Comparison of ENCODE assay signal across 9 mouse cellular contexts in the genomic region with DNA sequence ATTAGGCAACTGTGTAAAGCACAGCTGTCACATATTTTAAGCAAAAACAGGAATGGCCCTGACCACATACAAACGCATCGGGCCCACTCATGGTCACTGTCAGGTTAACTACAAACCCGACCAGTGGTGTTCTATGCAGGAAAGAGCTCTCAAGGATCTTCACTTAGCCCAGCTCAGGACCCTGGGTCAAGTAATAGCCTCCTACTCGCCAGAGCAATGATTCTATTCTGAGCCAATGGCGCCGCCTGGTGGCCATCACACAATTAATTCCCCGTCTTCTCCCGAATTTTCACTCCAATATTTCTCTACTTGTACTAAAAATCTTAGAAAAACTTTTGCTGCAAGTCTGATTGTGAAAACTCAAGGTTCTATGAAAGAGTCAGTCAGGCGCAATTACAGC. TPM values are rescaled to one million over a fixed set of nuclear protein-coding genes. Genes with fewer than 3 reads are reported as not detected.
DNase-seq lines count a peak whose midpoint lies in the region; ATAC-seq and TF ChIP-seq lines count a peak whose summit lies in the region.
"Had no signal": no experiment of that assay in that cellular context is flagged by ENCODE, and none has a peak within 500 bp of the region (broad histone marks: within the 10 kb centered on the region; RNA-seq: fewer than 3 reads in every experiment).

No protein-coding gene starts in this region.

- no peaks in the 10 kb centered on the region for H3K4me1 ChIP-seq in kidney, embryonic 16.5 days (ENCODE audit: insufficient read depth, low read length)
- no peaks in the 10 kb centered on the region for H3K4me1 ChIP-seq in MEL (ENCODE audit: control insufficient read depth in 1 of 2, insufficient read depth in 2 of 2, low read length in 2 of 2)
- no peaks in the 10 kb centered on the region for H3K4me1 ChIP-seq in neural tube, embryonic 11.5 days (ENCODE audit: control insufficient read depth, insufficient read depth, low read length)
- H3K4me1 ChIP-seq: liver, embryonic 15.5 days had no signal

- DNase-seq in kidney, adult 8-10 months: peak; percentile 15 to 63
- DNase-seq in MEL (ENCODE audit: low read depth, low spot score): peak; percentile 58
- DNase-seq in c-Kit-positive CD71-positive TER-119-positive erythroid progenitor cells, embryonic 14.5 days (ENCODE audit: low spot score): peak; percentile 24
- DNase-seq in forelimb bud, embryonic 11.5 days (ENCODE audit: low read depth, low spot score): peak; percentile 72
- peak; percentile 63 to 65 for DNase-seq in layer of hippocampus, postnatal 14 days (ENCODE audit: low spot score in 2 of 2)
- DNase-seq in neural tube, embryonic 11.5 days (ENCODE audit: low spot score): peak; percentile 64

- no peak for TF ChIP-seq POLR2A in MEL (IDR thresholded peaks at IDR 0.05; ENCODE audit: control insufficient read depth in 1 of 2, insufficient read depth in 1 of 2, low read depth in 1 of 2, low read length in 2 of 2, poor library complexity in 1 of 2)

- TF ChIP-seq EP300 in MEL (IDR thresholded peaks at IDR 0.05; ENCODE audit: low read depth in 1 of 2, low read length in 2 of 2): no peak

- no peaks in the 10 kb centered on the region for H3K9me3 ChIP-seq in kidney, embryonic 16.5 days (ENCODE audit: low read length)
- H3K9me3 ChIP-seq in MEL (replicated peaks; ENCODE audit: insufficient read depth, low read length): no peaks in the 10 kb centered on the region
- no peaks in the 10 kb centered on the region for H3K9me3 ChIP-seq in neural tube, embryonic 11.5 days (ENCODE audit: control insufficient read depth, low read length)
- H3K9me3 ChIP-seq: liver, embryonic 15.5 days had no signal

- ATAC-seq in kidney, embryonic 16.5 days (ENCODE audit: low FRiP score, low TSS enrichment): no peak
- ATAC-seq in neural tube, embryonic 11.5 days (ENCODE audit: insufficient read depth, low FRiP score, low TSS enrichment): 0 out of 2 replicates have a peak, but pooled peaks have one; percentile 35
- ATAC-seq in erythroid progenitor cell, adult 5-6 weeks (replicated peaks; ENCODE audit: low FRiP score, poor library complexity, severe bottlenecking): no peak

- H3K27me3 ChIP-seq in kidney, embryonic 16.5 days (ENCODE audit: insufficient read depth, low read length): no peaks in the 10 kb centered on the region
- no peaks in the 10 kb centered on the region for H3K27me3 ChIP-seq in MEL (ENCODE audit: control insufficient read depth in 1 of 2, insufficient read depth in 2 of 2, low read length in 2 of 2)
- H3K27me3 ChIP-seq in neural tube, embryonic 11.5 days (ENCODE audit: control insufficient read depth, insufficient read depth, low read length): no peaks in the 10 kb centered on the region
- H3K27me3 ChIP-seq: liver, embryonic 15.5 days had no signal

- no peak overlapping the region for H3K4me2 ChIP-seq in kidney, embryonic 16.5 days (replicated peaks; ENCODE audit: low read depth, low read length)
- H3K4me2 ChIP-seq in neural tube, embryonic 11.5 days (ENCODE audit: low read depth): no peak overlapping the region
- H3K4me2 ChIP-seq: liver, embryonic 15.5 days had no signal

- H3K36me3 ChIP-seq in kidney, embryonic 16.5 days (ENCODE audit: insufficient read depth, low read length): no peaks in the 10 kb centered on the region
- no peaks in the 10 kb centered on the region for H3K36me3 ChIP-seq in MEL (ENCODE audit: control insufficient read depth in 1 of 2, insufficient read depth in 2 of 2, low read length in 2 of 2)
- no peaks in the 10 kb centered on the region for H3K36me3 ChIP-seq in neural tube, embryonic 11.5 days (ENCODE audit: control insufficient read depth, insufficient read depth, low read length)
- H3K36me3 ChIP-seq: liver, embryonic 15.5 days had no signal

- TF ChIP-seq CTCF in MEL (IDR thresholded peaks at IDR 0.05 in 2 of 3, conservative IDR thresholded peaks at IDR 0.05 in 1 of 3; ENCODE audit: control insufficient read depth in 1 of 3, insufficient read depth in 1 of 3, low read depth in 2 of 3, low read length in 3 of 3, poor library complexity in 1 of 3, severe bottlenecking in 1 of 3): peak; percentile 74 to 85 (median 84)

- H3K79me2 ChIP-seq in MEL (ENCODE audit: control insufficient read depth, insufficient read depth, low read length, poor library complexity): no peaks in the 10 kb centered on the region

- no peak overlapping the region for H3K9ac ChIP-seq in kidney, embryonic 16.5 days (replicated peaks; ENCODE audit: low read length)
- H3K9ac ChIP-seq in MEL (ENCODE audit: control insufficient read depth, low read depth, low read length, poor library complexity, severe bottlenecking): no peak overlapping the region
- no peak overlapping the region for H3K9ac ChIP-seq in neural tube, embryonic 11.5 days (ENCODE audit: low read length)
- H3K9ac ChIP-seq: liver, embryonic 15.5 days had no signal

- H3K4me3 ChIP-seq in kidney, embryonic 16.5 days (ENCODE audit: low read length): no peak overlapping the region
- no peak overlapping the region for H3K4me3 ChIP-seq in MEL (ENCODE audit: control insufficient read depth in 1 of 2, insufficient read depth in 1 of 2, low read depth in 2 of 2, low read length in 2 of 2)
- no peak overlapping the region for H3K4me3 ChIP-seq in neural tube, embryonic 11.5 days (ENCODE audit: low read depth, low read length)
- H3K4me3 ChIP-seq: liver, embryonic 15.5 days had no signal

- peak; percentile 82 for TF ChIP-seq RAD21 in MEL (IDR thresholded peaks at IDR 0.05; ENCODE audit: low read depth, low read length)

- 21% methylated on average over 9 of the region's 9 CpGs for WGBS in kidney, embryonic 16.5 days
- WGBS in neural tube, embryonic 11.5 days: 24% methylated on average over 9 of the region's 9 CpGs

- H3K27ac ChIP-seq in kidney, embryonic 16.5 days (ENCODE audit: low read length): no peak overlapping the region
- no peak overlapping the region for H3K27ac ChIP-seq in MEL (ENCODE audit: control insufficient read depth, low read depth, low read length)
- H3K27ac ChIP-seq in neural tube, embryonic 11.5 days (ENCODE audit: low read depth, low read length): no peak overlapping the region
- H3K27ac ChIP-seq: liver, embryonic 15.5 days had no signal

TF ChIP-seq in MEL, 35 proteins besides CTCF, POLR2A, EP300 and RAD21:
- TF ChIP-seq KAT2A (conservative IDR thresholded peaks at IDR 0.05; ENCODE audit: low read depth, low read length) (no peak), MEF2A (IDR thresholded peaks at IDR 0.05; ENCODE audit: extremely low read depth, insufficient replicate concordance, low read depth, low read length, poor library complexity, severe bottlenecking) (no peak), POLR2AphosphoS5 (IDR thresholded peaks at IDR 0.05; ENCODE audit: borderline replicate concordance, low read depth, low read length) (no peak), NRF1 (IDR thresholded peaks at IDR 0.05; ENCODE audit: insufficient read depth, low read depth, low read length, poor library complexity, severe bottlenecking) (no peak), SMC3 (IDR thresholded peaks at IDR 0.05; ENCODE audit: low read depth, low read length) (peak; percentile 73), SIN3A (IDR thresholded peaks at IDR 0.05; ENCODE audit: low read length) (no peak), ZNF384 (IDR thresholded peaks at IDR 0.05; ENCODE audit: low read depth, low read length) (no peak), ZC3H11A (IDR thresholded peaks at IDR 0.05; ENCODE audit: low read depth, low read length) (peak; percentile 61), ELF1 (IDR thresholded peaks at IDR 0.05; ENCODE audit: low read depth, low read length) (no peak)

RNA-seq across cellular contexts. Expression of a gene that starts 21.3 kb away (rescaled TPM):
- polyA plus RNA-seq in kidney, embryonic 16.5 days (2015; fragmentation: Nextera tagmentation; extraction: Ambion mirVana): 6.7 and 6.8 TPM in 2 replicates
- 0.31 TPM in 1 of 2 replicates, not detected in the other for total RNA-seq in MEL (2012; rRNA removed)
- polyA plus RNA-seq in MEL (2012; ENCODE audit: insufficient read depth in 1 of 2, insufficient read length in 2 of 2, low read depth in 1 of 2, low replicate concordance in 2 of 2, missing spikeins in 1 of 2): under 1 TPM in 1 of 2 experiments, not detected in 1; 0.17 TPM
- total RNA-seq in layer of hippocampus, postnatal 14 days (2021): 100 to 1,000 TPM; 348 to 364 TPM
- polyA plus RNA-seq in neural tube, embryonic 11.5 days (2014; fragmentation: Nextera tagmentation; extraction: Ambion mirVana): 41.0 and 49.4 TPM in 2 replicates
- 3.2 and 8.4 TPM in 2 replicates for total RNA-seq in erythroid progenitor cell, adult 5-6 weeks (2015; ENCODE audit: low replicate concordance)
- total RNA-seq in erythroid progenitor cell, adult 5-6 weeks (2017; ENCODE audit: low replicate concordance): 1.7 TPM in 1 of 2 replicates, not detected in the other

RNA-seq across cellular contexts. Expression of a gene that starts 40.8 kb away (rescaled TPM):
- 28.3 and 31.8 TPM in 2 replicates for polyA plus RNA-seq in kidney, embryonic 16.5 days (2015; fragmentation: Nextera tagmentation; extraction: Ambion mirVana)
- 24.3 and 24.9 TPM in 2 replicates for total RNA-seq in MEL (2012; rRNA removed)
- polyA plus RNA-seq in MEL (2012; ENCODE audit: insufficient read depth in 1 of 2, insufficient read length in 2 of 2, low read depth in 1 of 2, low replicate concordance in 2 of 2, missing spikeins in 1 of 2): 10 to 100 TPM; 29.7 to 43.1 TPM
- 1 to 10 TPM; 3.6 to 3.7 TPM for total RNA-seq in layer of hippocampus, postnatal 14 days (2021)
- polyA plus RNA-seq in neural tube, embryonic 11.5 days (2014; fragmentation: Nextera tagmentation; extraction: Ambion mirVana): 4.9 and 6.2 TPM in 2 replicates
- 97.7 and 118 TPM in 2 replicates for total RNA-seq in erythroid progenitor cell, adult 5-6 weeks (2015; ENCODE audit: low replicate concordance)
- 134 and 154 TPM in 2 replicates for total RNA-seq in erythroid progenitor cell, adult 5-6 weeks (2017; ENCODE audit: low replicate concordance)

RNA-seq across cellular contexts. Expression of a gene that starts 49.2 kb away (rescaled TPM):
- 0.17 and 0.19 TPM in 2 replicates for polyA plus RNA-seq in kidney, embryonic 16.5 days (2015; fragmentation: Nextera tagmentation; extraction: Ambion mirVana)
- not detected in 2 replicates for total RNA-seq in MEL (2012; rRNA removed)
- not detected for polyA plus RNA-seq in MEL (2012; ENCODE audit: insufficient read depth in 1 of 2, insufficient read length in 2 of 2, low read depth in 1 of 2, low replicate concordance in 2 of 2, missing spikeins in 1 of 2)
- 1 to 10 TPM; 3.4 to 3.6 TPM for total RNA-seq in layer of hippocampus, postnatal 14 days (2021)
- polyA plus RNA-seq in neural tube, embryonic 11.5 days (2014; fragmentation: Nextera tagmentation; extraction: Ambion mirVana): 0.85 and 1.6 TPM in 2 replicates
- total RNA-seq in erythroid progenitor cell, adult 5-6 weeks (2015; ENCODE audit: low replicate concordance): not detected in 2 replicates
- 0.13 and 0.30 TPM in 2 replicates for total RNA-seq in erythroid progenitor cell, adult 5-6 weeks (2017; ENCODE audit: low replicate concordance)

Comparison
In these comparisons a context has a peak if more than half of its experiments do, and no peak if none do; other contexts are left out.
1. RNA of a gene that starts 21.3 kb away (total RNA-seq): 348 to 364 TPM in layer of hippocampus, postnatal 14 days; 1.7 to 8.4 TPM in erythroid progenitor cell, adult 5-6 weeks and 0.31 TPM in MEL; every median in the first group is over 10 times any median in the second.
2. Peak in every context shown above with its lines, with median percentiles within 50 percentile points of each other: DNase-seq.